Mouse (Mus musculus): ENCODE data around the gene Ccdc84. TPM values are rescaled to one million over a fixed set of nuclear protein-coding genes. Genes with fewer than 3 reads are reported as not detected.
"Not testable (repeated sequence)": the region's sequence is repeated elsewhere in the genome, so short reads cannot be mapped to it uniquely, and the experiment has no call there.

The Ccdc84 gene
- polyA plus RNA-seq, 1 experiment from 2014 or later = 30.9 TPM

- Histone ChIP-seq H3K9ac (no peak overlapping the region), H3K27me3 (no peaks in the 10 kb centered on the region), H3K4me1 (peaks cover 18% of the 10 kb centered on the region), H3K4me2 (no peak overlapping the region), H3K36me3 (peaks cover 11% of the 10 kb centered on the region), H3K9me3 (replicated peaks) (no peaks in the 10 kb centered on the region), H3K4me3 (replicated peaks) (no peak overlapping the region), H3K27ac (no peak overlapping the region)
- WGBS = 67% methylated on average over 5 of the region's 5 CpGs
- no peak for ATAC-seq (replicated peaks; ENCODE audit: low FRiP score)
Measured at GRCm38 (mm10) chr9:44420280-44420898, 2.0 kb upstream of the Ccdc84 start.

GRCm38 (mm10) chr9:44419730-44420129 is 1.4 kb upstream of the Ccdc84 start:
- ATAC-seq (replicated peaks; ENCODE audit: low FRiP score) = not testable (repeated sequence)

GRCm38 (mm10) chr9:44417892-44418363 is 441 bp downstream of the Ccdc84 start:
- H3K27ac ChIP-seq = peak overlapping the region; percentile 88
- peak overlapping the region; percentile 79 for H3K4me2 ChIP-seq
- ATAC-seq (replicated peaks; ENCODE audit: low FRiP score) = peak; percentile 93
- H3K4me3 ChIP-seq (replicated peaks) = peak overlapping the region; percentile 76
- no peaks in the 10 kb centered on the region for H3K27me3 ChIP-seq
- peak overlapping the region; percentile 75 for H3K9ac ChIP-seq
- under 1% methylated on average over 38 of the region's 38 CpGs for WGBS
- H3K36me3 ChIP-seq = peaks cover 29% of the 10 kb centered on the region
- peaks cover 18% of the 10 kb centered on the region for H3K4me1 ChIP-seq
- H3K9me3 ChIP-seq (replicated peaks) = no peaks in the 10 kb centered on the region

More at GRCm38 (mm10) chr9:44419730-44420129, 1.4 kb upstream of the Ccdc84 start:
- not testable (repeated sequence) for H3K27me3 ChIP-seq; H3K9me3 ChIP-seq (replicated peaks); H3K4me3 ChIP-seq (replicated peaks); H3K27ac ChIP-seq; H3K9ac ChIP-seq; H3K4me2 ChIP-seq
- peaks cover 18% of the 10 kb centered on the region for H3K4me1 ChIP-seq
- H3K36me3 ChIP-seq = peaks cover 13% of the 10 kb centered on the region
- WGBS = 92% methylated on average over 9 of the region's 9 CpGs

- H3K36me3 ChIP-seq = peaks cover 35% of the 10 kb centered on the region
- H3K9me3 ChIP-seq (replicated peaks) = no peaks in the 10 kb centered on the region
- no peaks in the 10 kb centered on the region for H3K27me3 ChIP-seq
- 7% methylated on average over 26 of the region's 26 CpGs for WGBS
- peak overlapping the region; percentile 79 for H3K4me2 ChIP-seq
- H3K4me1 ChIP-seq = peaks cover 18% of the 10 kb centered on the region
- peak overlapping the region; percentile 88 for H3K27ac ChIP-seq
- peak overlapping the region; percentile 76 for H3K4me3 ChIP-seq (replicated peaks)
- ATAC-seq (replicated peaks; ENCODE audit: low FRiP score) = peak; percentile 85
- H3K9ac ChIP-seq = peak overlapping the region; percentile 75
Measured at GRCm38 (mm10) chr9:44417156-44417891, 1.0 kb downstream of the Ccdc84 start.

GRCm38 (mm10) chr9:44412781-44413180 is 5.6 kb downstream of the Ccdc84 start:
- WGBS = 83% methylated on average over 2 of the region's 2 CpGs
- Histone ChIP-seq H3K27me3 (no peaks in the 10 kb centered on the region), H3K27ac (0 out of 2 replicates have a peak overlapping the region, but pooled peaks have one; percentile 19), H3K4me1 (peaks cover 19% of the 10 kb centered on the region), H3K9me3 (replicated peaks) (no peaks in the 10 kb centered on the region), H3K36me3 (peaks cover 71% of the 10 kb centered on the region), H3K9ac (no peak overlapping the region), H3K4me3 (replicated peaks) (no peak overlapping the region), H3K4me2 (no peak overlapping the region)
- ATAC-seq (replicated peaks; ENCODE audit: low FRiP score) = no peak

- Histone ChIP-seq H3K9me3 (replicated peaks) (no peaks in the 10 kb centered on the region), H3K27ac (0 out of 2 replicates have a peak overlapping the region, but pooled peaks have one; percentile 19), H3K4me3 (replicated peaks) (no peak overlapping the region), H3K27me3 (no peaks in the 10 kb centered on the region), H3K9ac (no peak overlapping the region), H3K4me1 (peaks cover 16% of the 10 kb centered on the region), H3K36me3 (peaks cover 71% of the 10 kb centered on the region), H3K4me2 (no peak overlapping the region)
- ATAC-seq (replicated peaks; ENCODE audit: low FRiP score) = no peak
- 87% methylated on average over 4 of the region's 4 CpGs for WGBS
Measured at GRCm38 (mm10) chr9:44412306-44412705, 6.1 kb downstream of the Ccdc84 start.

GRCm38 (mm10) chr9:44411601-44412130 is 6.7 kb downstream of the Ccdc84 start:
- 91% methylated on average over 1 of the region's 1 CpGs for WGBS
- no peak for ATAC-seq (replicated peaks; ENCODE audit: low FRiP score)
- Histone ChIP-seq H3K36me3 (peaks cover 71% of the 10 kb centered on the region), H3K9me3 (replicated peaks) (no peaks in the 10 kb centered on the region), H3K4me2 (no peak overlapping the region), H3K4me3 (replicated peaks) (no peak overlapping the region), H3K27ac (no peak overlapping the region), H3K27me3 (no peaks in the 10 kb centered on the region), H3K9ac (no peak overlapping the region), H3K4me1 (peaks cover 12% of the 10 kb centered on the region)

- Histone ChIP-seq H3K27me3 (no peaks in the 10 kb centered on the region), H3K4me2 (no peak overlapping the region), H3K9me3 (replicated peaks) (no peaks in the 10 kb centered on the region), H3K4me1 (peaks cover 16% of the 10 kb centered on the region), H3K9ac (no peak overlapping the region), H3K4me3 (replicated peaks) (no peak overlapping the region), H3K36me3 (peaks cover 64% of the 10 kb centered on the region), H3K27ac (no peak overlapping the region)
- 80% methylated on average over 2 of the region's 2 CpGs for WGBS
- ATAC-seq (replicated peaks; ENCODE audit: low FRiP score) = no peak
Measured at GRCm38 (mm10) chr9:44410647-44411336, 7.6 kb downstream of the Ccdc84 start.

- H3K4me2 ChIP-seq = peak overlapping the region; percentile 63
- peak overlapping the region; percentile 91 for H3K9ac ChIP-seq
- not testable (repeated sequence) for H3K27ac ChIP-seq; H3K27me3 ChIP-seq; ATAC-seq (replicated peaks; ENCODE audit: low FRiP score); H3K9me3 ChIP-seq (replicated peaks)
- peak overlapping the region; percentile 86 for H3K4me3 ChIP-seq (replicated peaks)
- H3K4me1 ChIP-seq = peaks cover 15% of the 10 kb centered on the region
- WGBS = 78% methylated on average over 9 of the region's 9 CpGs
- peaks cover 68% of the 10 kb centered on the region for H3K36me3 ChIP-seq
Measured at GRCm38 (mm10) chr9:44408693-44409092, 9.7 kb downstream of the Ccdc84 start.

- Histone ChIP-seq H3K27ac (peak overlapping the region; percentile 99), H3K27me3 (no peaks in the 10 kb centered on the region), H3K36me3 (peaks cover 70% of the 10 kb centered on the region), H3K9me3 (replicated peaks) (no peaks in the 10 kb centered on the region), H3K4me2 (peak overlapping the region; percentile 63), H3K4me1 (peaks cover 15% of the 10 kb centered on the region), H3K4me3 (replicated peaks) (peak overlapping the region; percentile 86), H3K9ac (peak overlapping the region; percentile 91)
- ATAC-seq (replicated peaks; ENCODE audit: low FRiP score) = no peak; the same call in 1 of the 2 replicates
- WGBS = 0% methylated on average over 24 of the region's 24 CpGs
Measured at GRCm38 (mm10) chr9:44407752-44408097, 10.6 kb downstream of the Ccdc84 start.

GRCm38 (mm10) chr9:44406906-44407751 is 11.2 kb downstream of the Ccdc84 start, which contains the start of the genes Rps25 and Trappc4:
TSS of gene Rps25 (plus strand) at chr9:44407139.
TSS of gene Trappc4 (minus strand) at chr9:44407600.
- peaks cover 70% of the 10 kb centered on the region for H3K36me3 ChIP-seq
- WGBS = 1% methylated on average over 51 of the region's 51 CpGs

More at GRCm38 (mm10) chr9:44406906-44407751, 11.2 kb downstream of the Ccdc84 start, which contains the start of the genes Rps25 and Trappc4:
- Histone ChIP-seq H3K9me3 (replicated peaks) (no peaks in the 10 kb centered on the region), H3K4me1 (peaks cover 15% of the 10 kb centered on the region), H3K27me3 (no peaks in the 10 kb centered on the region), H3K4me2 (peak within 1 kb of the TSS; percentile 63), H3K4me3 (replicated peaks) (peak within 1 kb of the TSS; percentile 86), H3K9ac (peak within 1 kb of the TSS; percentile 91), H3K27ac (peak within 1 kb of the TSS; percentile 99)
- ATAC-seq (replicated peaks; ENCODE audit: low FRiP score) = peak; percentile 97
